Mouse (Mus musculus) erythroblast, embryonic 14.5 days (primary cell): ENCODE data around the gene Scmh1. TPM values are rescaled to one million over a fixed set of nuclear protein-coding genes. Genes with fewer than 3 reads are reported as not detected.

ENCODE experiments used
- H3K27me3 ChIP-seq: 2 replicates; pipeline ENCODE4 v1.6.1; 2012; ENCODE audit warnings: inconsistent platforms; ENCODE audit not compliant: control insufficient read depth
- H3K36me3 ChIP-seq: 2 replicates; pipeline ENCODE4 v1.6.1; 2012; ENCODE audit warnings: mild to moderate bottlenecking, inconsistent platforms; ENCODE audit not compliant: control insufficient read depth
- H3K4me1 ChIP-seq: 2 replicates; pipeline ENCODE4 v1.6.1; 2012; ENCODE audit warnings: inconsistent platforms; ENCODE audit not compliant: control insufficient read depth
- H3K4me3 ChIP-seq: replicated peaks from 2 replicates; pipeline ENCODE3; 2012; ENCODE audit warnings: moderate library complexity, mild to moderate bottlenecking, inconsistent platforms
- H3K9me3 ChIP-seq: 2 replicates; pipeline ENCODE4 v1.6.1; 2012; ENCODE audit warnings: low read length, inconsistent platforms, mixed read lengths; ENCODE audit not compliant: control insufficient read depth
- GATA1 ChIP-seq: IDR thresholded peaks from 2 replicates; pipeline ENCODE4 v1.6.1; 2012; ENCODE audit warnings: low read length, inconsistent platforms, mixed read lengths
- TAL1 ChIP-seq: IDR thresholded peaks from 3 replicates; pipeline ENCODE4 v1.6.1; 2012; ENCODE audit warnings: low read length, inconsistent platforms, mixed read lengths
- polyA plus RNA-seq: library from polyadenylated mRNA; stranded (reverse); fragments of >175 nt; gene quantifications from 2 replicates; pipeline ENCODE4 v1.2.3, GENCODE M21; 2012

The Scmh1 gene
- polyA plus RNA-seq, 1 experiment: 4.9 TPM

- TF ChIP-seq GATA1 (no peak), TAL1 (no peak)
Measured at GRCm38 (mm10) chr4:120516907-120517306, 111.8 kb downstream of the Scmh1 start.

DNA sequence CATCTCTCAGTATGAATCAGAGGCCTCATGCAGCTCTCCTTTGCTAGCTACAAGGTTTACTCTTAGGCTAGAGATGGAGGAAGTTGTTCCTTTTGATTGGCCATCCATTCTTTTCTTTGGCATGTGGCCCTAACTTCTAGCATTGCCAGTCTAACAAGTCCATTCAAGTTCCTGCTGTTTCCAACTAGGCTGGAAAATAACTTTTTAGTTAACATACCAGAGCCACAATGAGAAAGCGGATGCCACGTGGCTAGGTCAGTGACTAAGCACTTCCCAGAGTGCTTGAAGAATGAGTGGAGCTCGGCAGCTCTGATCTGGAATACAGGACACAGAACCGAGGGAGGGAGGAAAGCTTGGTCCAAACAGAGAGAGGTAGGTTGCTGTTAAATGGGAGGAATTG, 112.3 kb downstream of the Scmh1 start:
- H3K36me3 ChIP-seq: peaks cover 67% of the 10 kb centered on the region
- no peaks in the 10 kb centered on the region for H3K4me1 ChIP-seq
- H3K27me3 ChIP-seq: no peaks in the 10 kb centered on the region
- no peak overlapping the region for H3K4me3 ChIP-seq
- TF ChIP-seq TAL1 (no peak), GATA1 (no peak)
- H3K9me3 ChIP-seq: no peaks in the 10 kb centered on the region

More at GRCm38 (mm10) chr4:120516907-120517306, 111.8 kb downstream of the Scmh1 start:
- Histone ChIP-seq H3K9me3 (no peaks in the 10 kb centered on the region), H3K4me3 (no peak overlapping the region), H3K4me1 (no peaks in the 10 kb centered on the region), H3K27me3 (no peaks in the 10 kb centered on the region), H3K36me3 (peaks cover 63% of the 10 kb centered on the region)

DNA sequence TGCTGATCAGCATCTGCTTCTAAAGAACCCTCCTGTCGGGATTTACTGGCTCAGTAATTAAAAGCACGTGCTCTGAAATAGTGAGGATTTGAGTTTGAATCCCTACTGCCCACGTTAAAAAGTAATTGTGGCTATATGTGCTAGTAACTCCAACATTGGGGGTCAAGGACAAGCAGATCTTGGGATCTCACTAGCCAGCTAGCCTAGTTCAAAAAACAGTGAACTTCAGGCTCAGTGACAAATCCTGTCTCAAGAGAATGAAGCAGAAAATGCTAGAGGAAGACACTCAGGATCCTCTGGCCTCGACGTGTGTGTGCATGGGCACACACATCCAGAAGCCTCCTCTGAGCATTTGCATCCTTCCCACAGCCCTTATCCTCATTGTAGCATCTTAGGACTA, 116.7 kb downstream of the Scmh1 start:
- H3K4me1 ChIP-seq: no peaks in the 10 kb centered on the region
- H3K36me3 ChIP-seq: peaks cover 88% of the 10 kb centered on the region
- H3K9me3 ChIP-seq: no peaks in the 10 kb centered on the region
- no peak for TF ChIP-seq GATA1
- no peak for TF ChIP-seq TAL1
- no peak overlapping the region for H3K4me3 ChIP-seq
- H3K27me3 ChIP-seq: no peaks in the 10 kb centered on the region

DNA sequence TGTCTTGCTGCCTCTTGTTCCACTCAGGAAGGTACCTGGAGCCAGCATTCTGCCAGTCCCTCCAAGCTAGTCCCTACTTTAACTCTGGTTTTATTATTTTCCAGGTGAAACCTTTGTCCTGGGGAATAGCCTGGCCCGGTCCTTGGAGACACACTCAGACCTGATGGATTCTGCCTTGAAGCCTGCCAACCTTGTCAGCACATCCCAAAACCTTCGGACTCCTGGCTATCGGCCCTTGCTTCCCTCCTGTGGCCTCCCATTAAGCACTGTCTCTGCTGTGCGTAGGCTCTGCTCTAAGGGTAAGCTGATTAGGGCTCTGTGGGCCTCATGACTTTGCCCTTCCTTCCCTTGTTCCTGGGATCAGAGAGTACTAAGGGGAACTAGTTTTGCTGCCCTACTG, 117.3 kb downstream of the Scmh1 start:
- H3K9me3 ChIP-seq: no peaks in the 10 kb centered on the region
- no peaks in the 10 kb centered on the region for H3K4me1 ChIP-seq
- peaks cover 84% of the 10 kb centered on the region for H3K36me3 ChIP-seq
- H3K4me3 ChIP-seq: no peak overlapping the region
- TF ChIP-seq TAL1 (no peak), GATA1 (no peak)
- no peaks in the 10 kb centered on the region for H3K27me3 ChIP-seq

GRCm38 (mm10) chr4:120523092-120523491, 118.0 kb downstream of the Scmh1 start:
- Histone ChIP-seq H3K4me1 (no peaks in the 10 kb centered on the region), H3K4me3 (no peak overlapping the region), H3K36me3 (peaks cover 84% of the 10 kb centered on the region), H3K9me3 (no peaks in the 10 kb centered on the region), H3K27me3 (no peaks in the 10 kb centered on the region)
- TF ChIP-seq TAL1 (no peak), GATA1 (no peak)

DNA sequence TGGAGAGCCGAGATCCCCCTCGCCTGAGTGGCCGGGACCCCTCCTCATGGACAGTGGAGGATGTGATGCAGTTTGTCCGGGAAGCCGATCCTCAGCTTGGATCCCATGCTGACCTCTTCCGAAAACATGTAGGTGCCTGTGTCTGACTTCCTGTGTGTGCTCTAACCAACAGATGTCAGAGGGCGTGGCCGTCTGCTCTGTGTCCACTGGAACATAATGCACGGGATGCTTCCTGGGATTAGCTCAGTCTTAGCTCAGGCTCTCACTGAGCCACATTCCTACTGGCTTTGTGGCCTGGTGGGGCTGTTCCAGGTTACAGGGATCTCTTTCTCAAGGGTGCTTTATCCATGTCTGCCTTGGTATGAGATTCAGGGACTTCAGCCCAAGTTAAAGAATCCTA, 123.1 kb downstream of the Scmh1 start:
- Histone ChIP-seq H3K36me3 (peaks cover 80% of the 10 kb centered on the region), H3K4me3 (no peak overlapping the region)

GRCm38 (mm10) chr4:120531986-120532385, 126.9 kb downstream of the Scmh1 start, which contains the start of gene Slfnl1:
Gene Slfnl1, plus strand, starts transcription at chr4:120532231.
- no peaks in the 10 kb centered on the region for H3K9me3 ChIP-seq
- peaks cover 46% of the 10 kb centered on the region for H3K36me3 ChIP-seq
- H3K27me3 ChIP-seq: no peaks in the 10 kb centered on the region
- no peak within 1 kb of the TSS for H3K4me3 ChIP-seq
- H3K4me1 ChIP-seq: no peaks in the 10 kb centered on the region
- no peak for TF ChIP-seq GATA1
- no peak for TF ChIP-seq TAL1

More for the DNA sequence above, 123.1 kb downstream of the Scmh1 start:
- no peaks in the 10 kb centered on the region for H3K4me1 ChIP-seq
- TF ChIP-seq GATA1: no peak
- no peaks in the 10 kb centered on the region for H3K9me3 ChIP-seq
- no peaks in the 10 kb centered on the region for H3K27me3 ChIP-seq

DNA sequence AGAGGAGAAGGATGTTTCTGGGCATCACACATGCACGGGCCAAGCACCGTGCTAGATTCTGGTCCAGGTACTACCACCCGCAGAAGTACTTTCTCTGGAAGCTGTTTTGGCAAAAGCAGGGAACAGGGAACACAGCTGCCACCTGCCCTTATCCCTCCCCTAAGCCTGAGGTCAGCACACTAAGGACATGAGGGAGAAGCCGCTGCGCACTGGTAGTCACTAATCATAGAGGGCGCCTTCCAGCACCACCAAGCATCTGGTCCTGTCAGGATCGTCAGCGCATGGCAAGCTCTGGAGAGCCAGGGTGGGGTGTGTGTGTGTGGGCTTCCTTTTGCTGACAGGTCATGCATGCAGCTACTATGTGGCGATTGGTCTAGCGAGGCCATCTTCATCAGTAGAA, 133.6 kb downstream of the Scmh1 start:
- Histone ChIP-seq H3K36me3 (peaks cover 53% of the 10 kb centered on the region), H3K9me3 (no peaks in the 10 kb centered on the region), H3K4me1 (no peaks in the 10 kb centered on the region), H3K27me3 (no peaks in the 10 kb centered on the region), H3K4me3 (no peak overlapping the region)
- no peak for TF ChIP-seq GATA1
- TF ChIP-seq TAL1: no peak

DNA sequence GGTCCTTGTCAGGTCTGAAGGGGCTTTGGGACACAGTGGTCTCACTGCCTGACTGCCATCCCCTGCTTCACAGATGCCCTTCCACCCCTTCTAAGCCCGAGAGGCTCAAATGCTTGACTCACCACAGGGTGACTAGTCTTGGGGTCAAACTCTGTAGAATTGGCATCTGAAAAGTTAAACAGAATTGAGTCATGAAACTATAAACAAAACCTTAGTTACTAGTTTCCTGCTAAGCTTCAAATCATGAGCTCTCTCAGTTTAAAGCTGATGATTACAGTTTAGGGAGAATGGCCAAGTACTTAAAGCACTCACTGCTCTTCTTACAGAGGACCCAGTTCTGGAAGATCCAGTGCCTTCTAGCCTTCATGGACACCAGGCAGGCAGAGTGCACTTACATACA, 139.8 kb downstream of the Scmh1 start:
- Histone ChIP-seq H3K27me3 (no peaks in the 10 kb centered on the region), H3K9me3 (no peaks in the 10 kb centered on the region), H3K4me3 (no peak overlapping the region), H3K4me1 (no peaks in the 10 kb centered on the region), H3K36me3 (peaks cover 99% of the 10 kb centered on the region)
- TF ChIP-seq GATA1: no peak
- TF ChIP-seq TAL1: no peak

DNA sequence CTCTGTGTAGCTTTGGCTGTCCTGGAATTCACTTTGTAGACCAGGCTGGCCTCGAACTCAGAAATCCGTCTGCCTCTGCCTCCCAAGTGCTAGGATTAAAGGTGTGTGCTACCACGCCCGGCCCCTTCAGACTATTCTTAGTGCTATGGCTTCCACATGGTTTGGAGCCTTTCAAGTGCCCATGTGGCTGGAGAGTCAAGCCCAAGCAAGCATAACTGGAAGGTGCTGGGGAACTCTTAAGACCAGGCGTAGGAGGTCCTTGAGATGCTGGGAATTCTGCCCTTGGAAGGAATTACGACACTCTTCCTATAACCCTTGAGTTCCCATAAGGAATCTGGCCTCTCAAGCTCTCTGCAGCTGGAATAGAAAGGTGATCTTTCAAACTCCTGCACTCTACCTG, 151.5 kb downstream of the Scmh1 start:
- TF ChIP-seq TAL1: no peak
- no peak for TF ChIP-seq GATA1
- no peak overlapping the region for H3K4me3 ChIP-seq
- H3K4me1 ChIP-seq: peaks cover 2% of the 10 kb centered on the region; the same call in 1 of the 2 replicates
- no peaks in the 10 kb centered on the region for H3K27me3 ChIP-seq
- H3K36me3 ChIP-seq: peaks cover 98% of the 10 kb centered on the region
- no peaks in the 10 kb centered on the region for H3K9me3 ChIP-seq
